Mouse (Mus musculus): ENCODE results near the gene Ptprb. TPM values are rescaled to one million over a fixed set of nuclear protein-coding genes. Genes with fewer than 3 reads are reported as not detected.

Gene Ptprb
- polyA plus RNA-seq, 1 experiment from 2014 or later: 6.3 TPM

GRCm38 (mm10) chr10:116416142-116416541, 140.8 kb downstream of the Ptprb start:
- no peak for ATAC-seq (ENCODE audit: low FRiP score, low TSS enrichment)
- Histone ChIP-seq H3K9ac (ENCODE audit: low read depth, low read length) (no peak overlapping the region), H3K36me3 (ENCODE audit: control insufficient read depth, insufficient read depth, low read length) (no peaks in the 10 kb centered on the region), H3K4me1 (ENCODE audit: control insufficient read depth, insufficient read depth, low read length) (no peaks in the 10 kb centered on the region), H3K9me3 (ENCODE audit: control insufficient read depth, low read length) (no peaks in the 10 kb centered on the region), H3K4me3 (ENCODE audit: low read length) (no peak overlapping the region), H3K27me3 (ENCODE audit: control insufficient read depth, insufficient read depth, low read length) (no peaks in the 10 kb centered on the region), H3K4me2 (replicated peaks; ENCODE audit: low read depth, low read length) (no peak overlapping the region), H3K27ac (ENCODE audit: low read depth, low read length) (no peak overlapping the region)
- WGBS: 78% methylated on average over 6 of the region's 6 CpGs

GRCm38 (mm10) chr10:116416726-116417125, 141.4 kb downstream of the Ptprb start:
- H3K36me3 ChIP-seq (ENCODE audit: control insufficient read depth, insufficient read depth, low read length): no peaks in the 10 kb centered on the region
- no peaks in the 10 kb centered on the region for H3K9me3 ChIP-seq (ENCODE audit: control insufficient read depth, low read length)
- H3K27me3 ChIP-seq (ENCODE audit: control insufficient read depth, insufficient read depth, low read length): no peaks in the 10 kb centered on the region
- H3K4me1 ChIP-seq (ENCODE audit: control insufficient read depth, insufficient read depth, low read length): no peaks in the 10 kb centered on the region
- no peak overlapping the region for H3K9ac ChIP-seq (ENCODE audit: low read depth, low read length)
- ATAC-seq (ENCODE audit: low FRiP score, low TSS enrichment): no peak
- H3K4me2 ChIP-seq (replicated peaks; ENCODE audit: low read depth, low read length): no peak overlapping the region
- 72% methylated on average over 5 of the region's 5 CpGs for WGBS
- no peak overlapping the region for H3K27ac ChIP-seq (ENCODE audit: low read depth, low read length)
- H3K4me3 ChIP-seq (ENCODE audit: low read length): no peak overlapping the region

GRCm38 (mm10) chr10:116418121-116418726, 142.9 kb downstream of the Ptprb start:
- H3K9ac ChIP-seq (ENCODE audit: low read depth, low read length): no peak overlapping the region
- no peaks in the 10 kb centered on the region for H3K27me3 ChIP-seq (ENCODE audit: control insufficient read depth, insufficient read depth, low read length)
- ATAC-seq (ENCODE audit: low FRiP score, low TSS enrichment): no peak
- WGBS: 76% methylated on average over 24 of the region's 24 CpGs
- no peaks in the 10 kb centered on the region for H3K36me3 ChIP-seq (ENCODE audit: control insufficient read depth, insufficient read depth, low read length)
- no peaks in the 10 kb centered on the region for H3K9me3 ChIP-seq (ENCODE audit: control insufficient read depth, low read length)
- no peak overlapping the region for H3K4me3 ChIP-seq (ENCODE audit: low read length)
- H3K4me2 ChIP-seq (replicated peaks; ENCODE audit: low read depth, low read length): no peak overlapping the region
- H3K27ac ChIP-seq (ENCODE audit: low read depth, low read length): no peak overlapping the region
- H3K4me1 ChIP-seq (ENCODE audit: control insufficient read depth, insufficient read depth, low read length): no peaks in the 10 kb centered on the region

- H3K27me3 ChIP-seq (ENCODE audit: control insufficient read depth, insufficient read depth, low read length): no peaks in the 10 kb centered on the region
- peaks cover 3% of the 10 kb centered on the region; the same call in 1 of the 2 replicates for H3K9me3 ChIP-seq (ENCODE audit: control insufficient read depth, low read length)
- WGBS: 86% methylated on average over 6 of the region's 6 CpGs
- no peaks in the 10 kb centered on the region for H3K36me3 ChIP-seq (ENCODE audit: control insufficient read depth, insufficient read depth, low read length)
- H3K27ac ChIP-seq (ENCODE audit: low read depth, low read length): no peak overlapping the region
- no peak for ATAC-seq (ENCODE audit: low FRiP score, low TSS enrichment)
- no peaks in the 10 kb centered on the region for H3K4me1 ChIP-seq (ENCODE audit: control insufficient read depth, insufficient read depth, low read length)
- no peak overlapping the region for H3K4me2 ChIP-seq (replicated peaks; ENCODE audit: low read depth, low read length)
- no peak overlapping the region for H3K4me3 ChIP-seq (ENCODE audit: low read length)
- no peak overlapping the region for H3K9ac ChIP-seq (ENCODE audit: low read depth, low read length)
Measured at GRCm38 (mm10) chr10:116420976-116421375, 145.7 kb downstream of the Ptprb start.

GRCm38 (mm10) chr10:116422551-116422950, 147.2 kb downstream of the Ptprb start:
- H3K27ac ChIP-seq (ENCODE audit: low read depth, low read length): no peak overlapping the region
- H3K4me3 ChIP-seq (ENCODE audit: low read length): no peak overlapping the region
- no peaks in the 10 kb centered on the region for H3K27me3 ChIP-seq (ENCODE audit: control insufficient read depth, insufficient read depth, low read length)
- peaks cover 3% of the 10 kb centered on the region; the same call in 1 of the 2 replicates for H3K9me3 ChIP-seq (ENCODE audit: control insufficient read depth, low read length)
- H3K4me2 ChIP-seq (replicated peaks; ENCODE audit: low read depth, low read length): no peak overlapping the region
- no peak for ATAC-seq (ENCODE audit: low FRiP score, low TSS enrichment)
- H3K36me3 ChIP-seq (ENCODE audit: control insufficient read depth, insufficient read depth, low read length): no peaks in the 10 kb centered on the region
- WGBS: 91% methylated on average over 2 of the region's 2 CpGs
- H3K9ac ChIP-seq (ENCODE audit: low read depth, low read length): no peak overlapping the region
- H3K4me1 ChIP-seq (ENCODE audit: control insufficient read depth, insufficient read depth, low read length): no peaks in the 10 kb centered on the region

- H3K36me3 ChIP-seq (ENCODE audit: control insufficient read depth, insufficient read depth, low read length): no peaks in the 10 kb centered on the region
- no peak overlapping the region for H3K4me3 ChIP-seq (ENCODE audit: low read length)
- no peak overlapping the region for H3K27ac ChIP-seq (ENCODE audit: low read depth, low read length)
- no peak overlapping the region for H3K4me2 ChIP-seq (replicated peaks; ENCODE audit: low read depth, low read length)
- no peak for ATAC-seq (ENCODE audit: low FRiP score, low TSS enrichment)
- no peak overlapping the region for H3K9ac ChIP-seq (ENCODE audit: low read depth, low read length)
- no peaks in the 10 kb centered on the region for H3K4me1 ChIP-seq (ENCODE audit: control insufficient read depth, insufficient read depth, low read length)
- WGBS: 91% methylated on average over 6 of the region's 6 CpGs
- H3K9me3 ChIP-seq (ENCODE audit: control insufficient read depth, low read length): peaks cover 3% of the 10 kb centered on the region; the same call in 1 of the 2 replicates
- H3K27me3 ChIP-seq (ENCODE audit: control insufficient read depth, insufficient read depth, low read length): no peaks in the 10 kb centered on the region
Measured at GRCm38 (mm10) chr10:116424921-116425320, 149.6 kb downstream of the Ptprb start.

GRCm38 (mm10) chr10:116426176-116426575, 150.9 kb downstream of the Ptprb start:
- Histone ChIP-seq H3K9me3 (ENCODE audit: control insufficient read depth, low read length) (peaks cover 3% of the 10 kb centered on the region; the same call in 1 of the 2 replicates), H3K27me3 (ENCODE audit: control insufficient read depth, insufficient read depth, low read length) (no peaks in the 10 kb centered on the region), H3K36me3 (ENCODE audit: control insufficient read depth, insufficient read depth, low read length) (no peaks in the 10 kb centered on the region), H3K4me2 (replicated peaks; ENCODE audit: low read depth, low read length) (no peak overlapping the region), H3K4me1 (ENCODE audit: control insufficient read depth, insufficient read depth, low read length) (no peaks in the 10 kb centered on the region), H3K4me3 (ENCODE audit: low read length) (no peak overlapping the region), H3K27ac (ENCODE audit: low read depth, low read length) (no peak overlapping the region), H3K9ac (ENCODE audit: low read depth, low read length) (no peak overlapping the region)
- ATAC-seq (ENCODE audit: low FRiP score, low TSS enrichment): no peak
- 80% methylated on average over 7 of the region's 7 CpGs for WGBS

GRCm38 (mm10) chr10:116428026-116428780, 152.9 kb downstream of the Ptprb start:
- Histone ChIP-seq H3K9me3 (ENCODE audit: control insufficient read depth, low read length) (peaks cover 3% of the 10 kb centered on the region; the same call in 1 of the 2 replicates), H3K27me3 (ENCODE audit: control insufficient read depth, insufficient read depth, low read length) (no peaks in the 10 kb centered on the region), H3K4me1 (ENCODE audit: control insufficient read depth, insufficient read depth, low read length) (no peaks in the 10 kb centered on the region), H3K4me2 (replicated peaks; ENCODE audit: low read depth, low read length) (no peak overlapping the region), H3K36me3 (ENCODE audit: control insufficient read depth, insufficient read depth, low read length) (no peaks in the 10 kb centered on the region), H3K4me3 (ENCODE audit: low read length) (no peak overlapping the region), H3K9ac (ENCODE audit: low read depth, low read length) (no peak overlapping the region), H3K27ac (ENCODE audit: low read depth, low read length) (no peak overlapping the region)
- no peak for ATAC-seq (ENCODE audit: low FRiP score, low TSS enrichment)
- WGBS: 91% methylated on average over 26 of the region's 26 CpGs

- Histone ChIP-seq H3K9ac (ENCODE audit: low read depth, low read length) (no peak overlapping the region), H3K4me3 (ENCODE audit: low read length) (no peak overlapping the region)
- WGBS: 87% methylated on average over 7 of the region's 7 CpGs
Measured at GRCm38 (mm10) chr10:116432421-116432820, 157.1 kb downstream of the Ptprb start.

More at GRCm38 (mm10) chr10:116432421-116432820, 157.1 kb downstream of the Ptprb start:
- Histone ChIP-seq H3K4me1 (ENCODE audit: control insufficient read depth, insufficient read depth, low read length) (no peaks in the 10 kb centered on the region), H3K27me3 (ENCODE audit: control insufficient read depth, insufficient read depth, low read length) (no peaks in the 10 kb centered on the region), H3K27ac (ENCODE audit: low read depth, low read length) (no peak overlapping the region), H3K4me2 (replicated peaks; ENCODE audit: low read depth, low read length) (no peak overlapping the region), H3K9me3 (ENCODE audit: control insufficient read depth, low read length) (no peaks in the 10 kb centered on the region), H3K36me3 (ENCODE audit: control insufficient read depth, insufficient read depth, low read length) (no peaks in the 10 kb centered on the region)
- ATAC-seq (ENCODE audit: low FRiP score, low TSS enrichment): no peak
